Mouse (Mus musculus) thymus, postnatal 0 days (tissue): Measurements from ENCODE around the gene Dnaja3. TPM values are rescaled to one million over a fixed set of nuclear protein-coding genes. Genes with fewer than 3 reads are reported as not detected.

Source experiments
- DNase-seq: peaks from one replicate; pipeline ENCODE4 v3.0.0-alpha.2; 2015; ENCODE audit warnings: low spot score
- polyA plus RNA-seq: library from polyadenylated mRNA; unstranded; fragments of >200 nt; fragmentation: Nextera tagmentation; extraction: Ambion mirVana; gene quantifications from 2 replicates; pipeline ENCODE4 v1.2.1, GENCODE M21; 2015

Dnaja3 gene
- polyA plus RNA-seq, 1 experiment from 2014 or later = 47.3 TPM

DNA sequence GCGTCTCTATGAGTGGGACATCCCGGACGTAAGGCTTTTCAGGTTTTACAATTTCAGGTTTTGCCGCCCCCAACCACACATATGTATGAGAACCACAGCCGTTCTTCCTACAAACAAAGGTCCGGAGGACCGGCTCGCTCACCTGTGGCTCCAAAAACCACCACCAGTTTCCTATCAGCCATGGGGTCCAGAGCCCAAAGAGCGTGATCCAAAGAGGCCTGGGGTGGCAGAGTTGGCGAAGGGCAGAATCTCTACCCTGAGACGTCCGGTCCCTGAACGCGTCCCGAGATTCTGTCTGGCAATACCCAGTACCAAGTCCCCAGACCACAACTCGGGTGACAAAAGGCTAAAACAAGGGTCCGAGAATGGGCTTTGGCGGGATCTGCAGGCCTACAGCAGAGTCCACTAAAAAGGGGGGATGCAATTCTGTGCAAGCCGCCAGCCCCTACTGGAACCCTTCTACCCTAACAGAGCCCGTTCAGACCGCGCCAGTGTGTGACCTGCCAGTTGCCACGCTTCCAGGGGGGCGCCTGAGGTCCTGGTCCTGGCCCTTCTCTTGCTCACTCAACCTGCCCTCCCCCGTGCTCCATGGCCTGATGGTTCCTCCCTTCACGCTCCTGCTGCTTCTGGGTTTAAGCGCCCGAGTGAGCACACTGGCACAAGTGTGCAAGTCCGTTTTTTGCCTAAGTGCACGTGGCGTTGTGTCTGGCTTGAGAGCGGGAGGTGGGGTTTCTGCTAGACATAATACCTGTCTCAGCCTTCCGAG is 79.1 kb downstream of the Dnaja3 start, which contains the start of gene Nmral1:
TSS of gene Nmral1 (minus strand) at position 604 of the 766 bp plus-strand sequence.
- peak; percentile 64 for DNase-seq

DNA sequence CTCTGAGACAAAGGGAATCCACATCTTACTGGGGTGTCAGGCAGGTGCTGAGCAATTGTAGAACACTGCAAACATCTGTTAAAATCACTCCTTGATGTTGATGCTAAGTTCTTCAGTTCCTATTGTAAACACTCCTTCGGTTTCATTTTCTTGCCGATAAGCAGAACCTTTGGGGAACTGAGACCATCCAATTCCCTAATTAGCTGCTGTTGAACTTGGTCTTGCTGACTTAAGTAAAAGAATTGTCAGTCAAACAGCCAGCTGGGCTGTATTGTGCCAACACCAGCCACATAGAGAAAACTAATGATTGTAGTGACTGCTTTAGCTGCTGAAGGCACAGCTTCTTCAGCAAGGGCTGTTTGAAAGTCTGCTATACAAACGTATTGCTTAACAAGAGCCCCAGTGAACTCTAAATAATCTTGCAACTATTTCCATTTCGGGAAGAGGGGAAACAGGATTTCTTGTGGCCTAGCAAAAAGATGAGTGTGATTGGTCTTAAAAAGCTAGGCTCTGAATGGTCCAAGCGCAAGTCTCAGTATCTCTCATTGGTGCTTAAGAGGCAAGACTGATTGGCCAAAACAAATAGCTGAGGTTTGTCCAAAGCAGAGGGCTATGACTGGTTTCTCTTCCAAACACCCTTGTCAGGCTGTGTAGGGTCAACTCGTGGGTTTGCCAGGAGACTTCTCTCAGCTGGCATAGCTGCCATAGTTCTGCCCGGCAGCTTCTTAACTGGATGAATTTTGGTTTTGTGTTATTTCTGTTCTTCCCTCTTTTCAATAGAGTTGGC is 82.5 kb downstream of the Dnaja3 start:
- peak; percentile 64 for DNase-seq

DNA sequence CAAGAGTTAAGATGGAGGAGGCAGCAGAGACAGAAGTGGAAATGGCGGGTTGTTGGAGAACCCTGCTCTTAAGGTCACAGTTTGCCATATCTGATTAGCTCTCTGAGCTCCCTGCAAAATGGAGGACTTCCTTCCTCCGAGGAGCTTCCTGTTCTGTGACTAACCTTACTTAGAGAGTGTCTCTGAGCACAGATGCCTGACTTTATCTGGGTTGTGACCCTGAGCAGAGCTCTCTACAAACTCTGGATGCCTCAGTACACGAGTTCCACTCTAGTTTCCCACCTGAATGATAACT is 83.1 kb downstream of the Dnaja3 start:
- DNase-seq = peak; percentile 49

DNA sequence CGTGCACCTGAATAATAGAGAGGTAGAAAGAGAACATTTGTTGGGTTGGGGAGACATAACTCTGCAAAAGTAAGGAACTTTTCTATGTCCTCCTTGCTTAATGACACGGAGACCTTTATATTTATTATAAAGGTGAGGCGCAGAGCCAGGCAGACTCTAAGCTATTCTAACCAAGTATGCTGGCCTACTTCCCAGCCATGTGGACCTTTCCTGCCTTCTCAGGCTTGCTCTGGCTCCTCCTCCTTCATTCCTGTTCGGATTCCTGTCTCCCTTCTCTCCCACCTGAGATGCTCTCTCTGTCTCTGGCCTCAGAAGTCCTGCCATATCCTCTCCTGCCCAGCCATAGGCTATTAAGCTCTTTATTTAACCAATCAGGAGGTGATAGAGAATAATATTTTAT is 85.5 kb downstream of the Dnaja3 start:
- DNase-seq = no peak

DNA sequence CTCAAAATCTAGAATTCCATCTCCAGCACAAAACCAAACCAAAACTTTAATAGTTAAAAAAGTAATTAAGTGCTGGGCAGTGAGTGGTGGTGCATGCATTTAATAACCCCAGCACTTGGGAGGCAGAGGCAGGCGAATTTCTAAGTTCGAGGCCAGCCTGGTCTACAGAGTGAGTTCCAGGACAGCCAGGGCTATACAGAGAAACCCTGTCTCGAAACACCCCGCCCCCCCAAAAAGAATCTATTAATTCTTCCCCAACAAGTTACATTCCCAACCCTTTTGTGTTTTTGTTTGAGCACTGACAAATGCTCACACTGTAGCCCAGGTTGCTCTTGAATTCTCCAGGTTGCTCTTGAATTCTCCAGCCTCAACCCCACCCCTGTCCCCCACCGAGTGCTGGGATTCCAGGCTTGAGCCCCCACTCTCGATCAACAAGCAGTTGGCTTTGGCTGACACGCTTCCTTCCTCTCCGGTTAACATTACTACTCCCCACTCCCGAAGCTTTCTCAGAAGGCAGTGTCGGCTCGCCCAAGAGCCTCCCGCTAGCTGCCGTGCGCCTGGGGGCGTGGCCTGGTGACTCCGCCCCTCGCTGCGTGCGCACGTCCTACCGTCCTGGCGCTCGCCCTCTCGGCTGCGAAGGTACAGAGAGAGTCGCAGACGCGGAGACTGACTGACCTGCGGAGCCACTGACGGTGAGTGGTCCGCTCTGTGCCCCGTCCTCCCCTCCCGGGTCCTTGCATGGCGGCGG is 86.2 kb downstream of the Dnaja3 start, which contains the start of gene Hmox2:
TSS of gene Hmox2 (plus strand) at position 582 of the 748 bp plus-strand sequence.
- peak; percentile 94 for DNase-seq

DNA sequence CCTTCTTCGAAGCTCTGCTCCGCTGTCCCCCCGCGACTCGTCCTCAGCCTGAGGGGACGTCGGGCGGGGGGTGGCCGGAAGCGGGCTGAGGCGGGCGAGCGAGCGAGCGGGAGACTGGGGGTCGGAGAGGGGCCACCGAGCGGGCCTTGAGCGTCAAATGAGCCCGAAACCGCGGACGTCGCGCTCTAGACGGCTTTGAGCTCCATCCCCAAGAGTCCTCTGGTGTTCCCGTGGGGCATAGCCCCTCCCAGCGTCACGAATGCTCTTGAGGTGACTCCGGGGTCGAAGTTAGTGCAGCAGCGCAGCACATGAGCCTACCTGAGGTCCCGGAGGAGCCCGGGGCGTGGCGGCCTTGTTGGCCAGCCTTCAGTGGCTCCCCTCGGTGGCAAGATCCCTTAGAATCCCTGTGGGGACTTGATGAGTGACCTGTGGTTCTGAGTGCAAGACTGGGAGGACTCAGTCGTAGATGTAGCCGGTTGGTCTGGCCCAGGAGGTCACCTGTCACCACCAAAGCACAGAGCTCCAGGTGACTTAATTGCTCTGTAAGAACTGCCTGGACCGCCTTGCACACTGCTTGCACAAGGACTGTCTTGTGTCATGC is 86.8 kb downstream of the Dnaja3 start:
- DNase-seq = peak; percentile 9

DNA sequence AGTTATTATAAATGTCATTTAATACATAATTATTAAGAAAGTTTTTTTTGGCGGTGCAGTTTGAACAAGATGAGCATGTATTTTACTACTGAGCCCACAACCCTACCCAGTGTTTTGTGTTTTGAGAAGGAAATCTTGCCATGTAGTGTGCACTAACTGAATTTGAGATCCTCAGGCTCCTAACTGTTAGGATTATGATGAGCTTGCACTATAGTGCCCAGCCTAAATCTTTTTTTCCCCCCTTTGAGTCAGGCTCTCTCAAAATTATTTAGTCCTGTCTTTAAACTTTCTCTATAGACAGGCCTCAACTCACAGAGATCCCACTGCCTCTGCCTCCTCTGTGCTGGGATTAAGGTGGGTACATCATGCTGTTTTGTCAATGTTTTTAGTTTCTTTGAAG is 87.7 kb downstream of the Dnaja3 start:
- DNase-seq = no peak

DNA sequence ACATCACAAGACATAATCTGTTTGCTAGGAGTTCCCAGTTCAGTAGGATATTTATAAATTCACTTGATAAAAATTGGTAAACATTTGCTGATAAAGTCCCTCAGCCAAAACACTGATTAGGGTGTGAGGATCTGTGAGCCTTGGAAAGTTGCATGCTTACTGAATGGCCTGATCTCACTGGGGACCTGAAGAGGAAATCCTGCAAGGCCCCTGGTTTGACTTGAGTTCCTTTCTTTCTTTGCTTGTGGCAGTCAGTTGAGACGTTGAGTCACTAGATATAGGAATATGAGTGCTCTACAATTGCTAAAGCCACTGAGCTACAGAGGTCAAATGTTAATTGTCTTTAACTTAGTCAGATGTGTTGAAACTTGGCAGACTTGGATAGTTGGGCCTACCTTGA is 88.2 kb downstream of the Dnaja3 start:
- no peak for DNase-seq

DNA sequence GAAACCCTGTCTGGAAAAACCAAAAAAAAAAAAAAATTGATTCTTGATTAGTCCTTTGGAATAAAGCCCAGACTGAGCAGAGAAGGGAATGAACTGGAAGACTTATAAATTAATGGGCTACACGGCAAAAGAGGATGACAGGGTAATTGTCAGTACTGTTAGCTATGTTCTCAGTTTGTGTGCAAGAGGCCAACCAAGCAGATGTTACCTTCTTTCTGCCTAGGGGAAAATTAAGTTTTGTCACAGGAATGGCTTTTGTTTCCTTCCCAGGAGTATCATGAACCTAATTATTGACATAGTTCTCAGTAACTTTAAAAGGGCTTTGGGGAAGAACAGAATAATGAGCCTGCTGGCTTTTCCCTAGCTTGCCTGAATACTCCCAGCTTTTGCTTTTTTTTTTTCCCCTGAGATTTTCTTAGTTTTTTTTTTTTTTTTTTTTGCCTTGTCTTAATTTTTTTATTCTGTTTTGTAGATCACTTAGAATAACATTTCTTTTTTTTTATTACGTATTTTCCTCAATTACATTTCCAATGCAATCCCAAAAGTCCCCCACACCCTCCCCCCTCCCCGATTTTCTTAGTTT is 91.1 kb downstream of the Dnaja3 start:
- no peak for DNase-seq

DNA sequence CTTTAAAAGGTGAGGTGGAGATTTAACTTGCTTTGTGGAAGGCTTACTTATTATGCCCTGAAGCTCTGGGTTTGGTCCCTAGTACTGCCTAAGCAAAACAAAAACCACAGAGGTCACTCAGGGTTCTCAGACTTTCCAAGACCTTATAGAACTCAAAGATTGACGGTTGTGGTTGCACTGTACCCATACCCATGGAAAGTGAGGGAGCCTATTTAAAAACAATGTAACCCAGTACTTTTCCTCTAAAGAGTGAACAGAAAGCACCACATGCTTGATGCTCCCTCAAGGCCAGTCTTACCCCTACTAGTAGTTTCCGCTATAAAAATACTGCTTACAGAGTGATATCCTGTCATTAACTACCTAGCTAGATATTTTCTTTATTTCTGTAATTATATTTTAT is 96.5 kb downstream of the Dnaja3 start:
- DNase-seq = no peak

DNA sequence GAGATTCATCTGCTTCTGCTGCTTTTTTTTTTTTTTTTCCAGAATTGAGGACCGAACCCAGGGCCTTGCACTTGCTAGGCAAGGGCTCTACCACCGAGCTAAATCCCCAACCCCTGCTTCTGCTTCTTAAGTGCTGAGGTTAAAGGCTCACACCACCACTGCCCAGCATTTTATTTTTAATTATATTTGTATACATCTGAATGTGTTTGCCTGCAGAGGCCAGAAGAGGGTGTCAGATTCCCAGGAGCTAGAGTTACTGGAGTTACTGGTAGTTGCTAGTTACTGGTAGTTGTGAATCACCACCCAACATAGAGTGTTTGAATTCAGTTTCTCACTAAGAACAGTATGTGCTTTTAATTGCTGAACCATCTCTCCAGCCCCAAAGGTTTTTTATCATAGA is 100.2 kb downstream of the Dnaja3 start:
- no peak for DNase-seq

DNA sequence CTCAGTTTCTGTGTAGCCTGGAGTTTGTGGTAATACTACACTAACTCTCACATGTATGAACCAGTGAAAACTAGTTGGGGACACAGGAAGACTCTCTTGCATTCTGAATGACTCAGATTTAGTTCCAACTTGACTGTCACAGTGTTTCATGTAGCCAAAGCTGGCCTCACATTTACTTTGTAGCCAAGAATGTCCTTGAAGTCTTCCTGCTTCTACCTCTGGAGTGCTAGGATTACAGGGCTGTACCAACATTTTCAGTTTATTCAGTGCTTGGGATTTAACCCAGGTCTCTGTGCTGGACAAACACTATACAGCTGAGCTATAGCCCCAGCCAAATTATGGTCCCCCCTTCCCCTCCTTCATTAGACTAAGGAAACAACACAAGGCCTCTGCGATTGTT is 102.4 kb downstream of the Dnaja3 start:
- DNase-seq = no peak

DNA sequence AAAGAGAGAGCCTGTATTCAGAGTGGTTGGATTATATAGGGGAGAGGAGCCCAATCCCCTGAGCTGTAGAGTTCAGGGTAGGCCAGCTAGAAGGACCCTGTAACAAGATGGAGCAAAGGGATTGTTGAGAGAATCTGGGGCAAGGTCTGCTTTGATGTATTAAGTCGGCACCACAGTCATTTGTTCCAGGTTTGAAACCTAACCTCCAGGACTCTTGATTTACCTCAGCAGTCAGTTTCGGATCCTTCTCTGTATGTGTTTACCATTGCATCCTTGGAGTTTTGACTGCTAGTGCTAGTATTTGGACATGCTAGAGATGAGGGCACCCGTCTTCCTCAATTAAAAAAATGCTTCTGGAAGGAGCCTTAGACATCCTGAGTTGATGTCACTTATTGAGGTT is 112.4 kb downstream of the Dnaja3 start:
- DNase-seq = no peak

DNA sequence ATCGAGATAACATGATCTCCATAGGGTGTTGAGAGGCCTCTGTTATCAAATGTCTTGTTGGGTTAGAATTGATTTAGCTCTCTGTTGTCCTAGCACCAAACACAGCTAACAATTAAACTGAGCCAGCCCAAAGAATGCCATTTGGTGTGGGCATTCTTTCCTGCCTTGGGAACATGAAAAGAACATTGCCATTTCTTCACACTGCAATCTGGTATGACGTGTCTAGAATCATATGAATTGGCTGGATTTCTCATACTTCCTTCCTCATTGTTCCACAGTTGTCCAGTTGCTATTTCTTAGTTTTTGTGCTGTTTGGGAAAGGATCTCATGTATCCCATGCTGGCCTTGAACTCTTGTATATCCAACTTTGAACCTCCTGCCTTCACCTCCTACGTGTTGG is 114.3 kb downstream of the Dnaja3 start:
- DNase-seq = no peak

DNA sequence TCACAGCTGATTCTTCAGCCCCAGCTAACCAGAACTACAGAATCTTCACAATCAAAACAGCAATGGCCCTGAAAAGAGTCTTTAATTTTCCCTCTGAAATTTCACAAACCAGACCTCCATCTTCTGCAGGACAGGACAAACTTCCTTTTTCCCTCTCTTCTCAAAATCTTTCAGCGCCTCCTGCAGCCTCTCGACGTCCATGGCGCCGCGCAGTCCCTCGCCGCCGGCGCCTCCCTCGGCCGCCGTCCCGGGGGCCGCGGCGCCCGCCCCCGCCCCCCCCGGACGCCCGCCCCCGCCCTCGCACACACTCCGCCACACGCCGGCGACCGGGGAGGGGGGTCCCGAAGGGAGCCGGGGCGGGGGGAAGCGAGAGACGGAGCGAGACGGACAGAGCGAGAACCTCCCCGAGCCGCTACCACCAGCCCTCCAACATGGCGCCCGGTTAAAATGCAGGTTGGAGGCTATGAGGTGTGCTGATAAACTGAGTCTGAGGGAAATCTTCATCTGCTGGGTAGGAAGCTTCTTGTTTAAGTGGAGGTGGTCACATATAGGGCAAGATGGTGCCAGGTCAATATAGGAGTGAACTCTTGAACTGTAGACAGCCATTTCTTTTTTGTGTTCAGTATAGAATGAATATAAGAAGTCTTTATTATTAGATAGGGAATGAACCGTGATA is 117.0 kb downstream of the Dnaja3 start:
- DNase-seq = peak; percentile 16

Other genes starting within 250 kb of the Dnaja3 start
- 0.48 and 0.61 TPM in 2 replicates for gene Adcy9, start 219.5 kb upstream of the Dnaja3 start, polyA plus RNA-seq
- 5.6 and 6.9 TPM in 2 replicates for gene Srl, start 98.2 kb upstream of the Dnaja3 start, polyA plus RNA-seq
- gene Tfap4, start 80.1 kb upstream of the Dnaja3 start, polyA plus RNA-seq = 16.5 and 19.7 TPM in 2 replicates
- gene Glis2, start 45.3 kb upstream of the Dnaja3 start, polyA plus RNA-seq = 3.6 and 5.3 TPM in 2 replicates
- 147 and 155 TPM in 2 replicates for gene Pam16, start 15.0 kb upstream of the Dnaja3 start, polyA plus RNA-seq
- 2.0 and 2.4 TPM in 2 replicates for gene Vasn, start within 50 bp of the Dnaja3 start, polyA plus RNA-seq
- 51.9 and 55.0 TPM in 2 replicates for gene Coro7, start 39.8 kb downstream of the Dnaja3 start, polyA plus RNA-seq
- 40.4 and 43.0 TPM in 2 replicates for gene Nmral1, start 79.4 kb downstream of the Dnaja3 start, polyA plus RNA-seq
- 125 and 127 TPM in 2 replicates for gene Hmox2, start 86.4 kb downstream of the Dnaja3 start, polyA plus RNA-seq
- 51.2 and 57.0 TPM in 2 replicates for gene Cdip1, start 150.3 kb downstream of the Dnaja3 start, polyA plus RNA-seq
- 0.31 TPM in 1 of 2 replicates, not detected in the other for gene 4930562C15Rik, start 195.4 kb downstream of the Dnaja3 start, polyA plus RNA-seq
- 57.5 and 62.3 TPM in 2 replicates for gene Ubald1, start 240.3 kb downstream of the Dnaja3 start, polyA plus RNA-seq
- gene Mgrn1, start 246.3 kb downstream of the Dnaja3 start, polyA plus RNA-seq = 31.1 and 31.7 TPM in 2 replicates